Mouse (Mus musculus): Measurements from ENCODE around the gene Rgs6. TPM values are rescaled to one million over a fixed set of nuclear protein-coding genes. Genes with fewer than 3 reads are reported as not detected.

Gene Rgs6
- polyA plus RNA-seq, 1 experiment, result 0.58 TPM

DNA sequence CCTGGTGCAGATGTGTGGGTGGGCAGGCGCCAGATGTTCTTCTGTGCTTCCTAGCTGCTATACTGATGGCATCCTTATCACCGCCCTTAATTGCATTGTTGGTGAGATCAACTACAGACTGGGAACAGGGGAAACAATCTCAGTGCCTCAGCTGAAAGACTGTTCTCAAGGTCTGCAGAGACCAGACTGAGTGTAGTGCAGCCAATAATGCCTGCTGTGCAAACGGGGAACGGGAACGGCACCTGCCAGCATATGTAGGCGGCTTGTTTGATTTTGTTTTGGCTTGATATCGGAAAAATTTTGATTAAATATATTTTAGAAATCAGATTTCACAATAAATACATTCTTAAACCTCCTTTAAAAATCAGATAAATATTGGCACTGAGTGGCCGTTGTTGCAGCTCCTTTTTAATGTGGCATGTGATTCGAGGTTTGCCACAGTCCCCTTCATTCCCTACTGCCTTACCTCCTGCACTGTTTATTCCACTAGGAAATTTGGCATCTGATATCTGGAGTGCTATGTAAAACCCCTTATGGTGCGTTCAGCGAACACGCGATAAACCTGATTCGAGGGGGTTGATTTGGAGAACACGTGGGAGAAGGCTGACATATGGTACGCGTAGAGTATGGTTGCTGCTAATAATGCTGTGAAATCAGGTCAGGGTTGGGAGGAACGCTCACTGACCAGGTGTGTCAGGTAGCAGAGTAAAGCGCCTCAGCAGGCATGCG, 333.4 kb downstream of the Rgs6 start:
- Histone ChIP-seq H3K27me3 (ENCODE audit: control insufficient read depth, insufficient read depth, low read length, poor library complexity, severe bottlenecking) (no peaks in the 10 kb centered on the region), H3K9ac (ENCODE audit: low read depth, poor library complexity, severe bottlenecking) (no peak overlapping the region), H3K27ac (ENCODE audit: insufficient read depth, low read length) (no peak overlapping the region), H3K4me1 (ENCODE audit: control insufficient read depth, insufficient read depth, low read length) (no peaks in the 10 kb centered on the region), H3K36me3 (ENCODE audit: control insufficient read depth, insufficient read depth, low read length, poor library complexity, severe bottlenecking) (no peaks in the 10 kb centered on the region), H3K4me3 (ENCODE audit: low read depth, low read length) (no peak overlapping the region), H3K9me3 (replicated peaks; ENCODE audit: control insufficient read depth, insufficient read depth, low read length, poor library complexity, severe bottlenecking) (no peaks in the 10 kb centered on the region)
- TF ChIP-seq EP300 (IDR thresholded peaks at IDR 0.05; ENCODE audit: insufficient read depth, low read depth, low read length) (no peak), POLR2A (IDR thresholded peaks at IDR 0.05; ENCODE audit: insufficient read depth, low read length) (no peak), CTCF (IDR thresholded peaks at IDR 0.05; ENCODE audit: low read depth, low read length) (no peak)

DNA sequence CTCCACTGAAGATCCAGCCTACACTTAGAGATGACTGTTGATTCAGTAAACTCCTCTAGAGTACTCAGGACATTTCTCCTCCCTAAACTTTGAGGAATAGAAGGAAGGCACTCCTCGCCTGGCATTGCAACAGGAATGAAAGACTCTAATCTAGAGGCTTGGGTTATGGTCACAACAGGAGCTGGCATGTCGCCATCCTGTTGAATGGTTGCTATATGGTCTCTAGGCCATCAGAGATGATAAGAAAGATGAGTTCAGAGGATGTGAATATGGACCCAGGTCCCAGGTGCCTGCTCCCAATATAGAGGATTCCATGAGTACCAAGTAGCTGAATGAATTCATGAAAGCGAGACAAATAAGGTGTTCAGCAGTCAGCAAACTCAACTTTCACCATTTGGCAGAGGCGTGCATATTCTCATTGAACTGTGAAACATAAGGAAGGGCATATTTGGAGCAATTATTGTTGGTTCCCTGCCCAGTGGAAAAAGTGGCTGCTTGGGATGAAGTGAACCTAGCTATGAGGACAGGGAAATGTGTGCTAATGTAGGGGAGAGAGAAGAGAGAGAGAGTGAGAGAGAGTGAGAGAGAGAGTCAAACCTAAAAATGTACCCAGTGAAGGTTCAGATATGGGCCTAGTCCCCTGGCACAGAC, 334.9 kb downstream of the Rgs6 start:
- H3K27ac ChIP-seq (ENCODE audit: insufficient read depth, low read length), result no peak overlapping the region
- H3K9ac ChIP-seq (ENCODE audit: low read depth, poor library complexity, severe bottlenecking), result no peak overlapping the region
- H3K27me3 ChIP-seq (ENCODE audit: control insufficient read depth, insufficient read depth, low read length, poor library complexity, severe bottlenecking), result no peaks in the 10 kb centered on the region
- no peak overlapping the region for H3K4me3 ChIP-seq (ENCODE audit: low read depth, low read length)
- H3K4me1 ChIP-seq (ENCODE audit: control insufficient read depth, insufficient read depth, low read length), result no peaks in the 10 kb centered on the region
- no peaks in the 10 kb centered on the region for H3K9me3 ChIP-seq (replicated peaks; ENCODE audit: control insufficient read depth, insufficient read depth, low read length, poor library complexity, severe bottlenecking)
- TF ChIP-seq POLR2A (IDR thresholded peaks at IDR 0.05; ENCODE audit: insufficient read depth, low read length) (no peak), CTCF (IDR thresholded peaks at IDR 0.05; ENCODE audit: low read depth, low read length) (no peak), EP300 (IDR thresholded peaks at IDR 0.05; ENCODE audit: insufficient read depth, low read depth, low read length) (no peak)
- no peaks in the 10 kb centered on the region for H3K36me3 ChIP-seq (ENCODE audit: control insufficient read depth, insufficient read depth, low read length, poor library complexity, severe bottlenecking)

DNA sequence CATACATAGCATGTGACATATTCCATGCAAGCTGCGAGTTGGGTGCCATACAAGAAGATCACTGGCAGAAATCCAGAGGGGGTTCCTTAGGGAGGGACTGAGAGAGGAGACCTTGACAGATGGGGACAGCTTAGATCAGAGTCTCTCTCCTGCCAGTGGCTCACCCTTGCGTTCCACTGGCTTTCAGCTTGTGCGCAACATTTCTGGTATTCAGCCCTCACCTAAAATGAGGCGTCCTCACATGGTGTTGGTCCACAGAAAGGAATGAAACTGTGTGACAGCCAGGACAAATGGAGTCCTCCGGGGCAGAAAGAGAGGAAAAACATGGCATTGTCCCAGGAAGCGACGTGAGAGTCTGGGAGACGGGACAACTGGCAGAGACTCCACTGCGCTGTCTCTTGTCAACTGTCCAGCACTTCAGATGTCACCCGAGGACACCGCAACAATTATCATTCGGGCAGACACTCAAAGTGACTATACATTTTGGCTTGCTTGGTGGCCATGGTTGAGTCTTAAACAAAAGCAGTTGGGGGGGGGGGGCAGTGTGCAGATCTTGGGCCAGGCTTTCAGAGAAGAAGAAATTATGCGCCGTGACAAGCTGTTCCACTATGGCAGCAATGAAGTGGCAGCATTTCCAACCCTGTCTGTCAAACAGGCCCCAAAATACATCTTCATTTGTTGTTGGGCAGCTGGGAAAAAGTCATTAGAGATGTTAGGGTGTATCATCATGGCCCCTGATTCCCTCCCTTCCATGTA, 344.8 kb downstream of the Rgs6 start:
- H3K4me3 ChIP-seq (ENCODE audit: low read depth, low read length), result no peak overlapping the region
- H3K27me3 ChIP-seq (ENCODE audit: control insufficient read depth, insufficient read depth, low read length, poor library complexity, severe bottlenecking), result no peaks in the 10 kb centered on the region
- H3K9me3 ChIP-seq (replicated peaks; ENCODE audit: control insufficient read depth, insufficient read depth, low read length, poor library complexity, severe bottlenecking), result no peaks in the 10 kb centered on the region
- H3K9ac ChIP-seq (ENCODE audit: low read depth, poor library complexity, severe bottlenecking), result no peak overlapping the region
- no peak overlapping the region for H3K27ac ChIP-seq (ENCODE audit: insufficient read depth, low read length)
- TF ChIP-seq POLR2A (IDR thresholded peaks at IDR 0.05; ENCODE audit: insufficient read depth, low read length) (no peak), CTCF (IDR thresholded peaks at IDR 0.05; ENCODE audit: low read depth, low read length) (no peak), EP300 (IDR thresholded peaks at IDR 0.05; ENCODE audit: insufficient read depth, low read depth, low read length) (no peak)
- no peaks in the 10 kb centered on the region for H3K36me3 ChIP-seq (ENCODE audit: control insufficient read depth, insufficient read depth, low read length, poor library complexity, severe bottlenecking)
- no peaks in the 10 kb centered on the region for H3K4me1 ChIP-seq (ENCODE audit: control insufficient read depth, insufficient read depth, low read length)

DNA sequence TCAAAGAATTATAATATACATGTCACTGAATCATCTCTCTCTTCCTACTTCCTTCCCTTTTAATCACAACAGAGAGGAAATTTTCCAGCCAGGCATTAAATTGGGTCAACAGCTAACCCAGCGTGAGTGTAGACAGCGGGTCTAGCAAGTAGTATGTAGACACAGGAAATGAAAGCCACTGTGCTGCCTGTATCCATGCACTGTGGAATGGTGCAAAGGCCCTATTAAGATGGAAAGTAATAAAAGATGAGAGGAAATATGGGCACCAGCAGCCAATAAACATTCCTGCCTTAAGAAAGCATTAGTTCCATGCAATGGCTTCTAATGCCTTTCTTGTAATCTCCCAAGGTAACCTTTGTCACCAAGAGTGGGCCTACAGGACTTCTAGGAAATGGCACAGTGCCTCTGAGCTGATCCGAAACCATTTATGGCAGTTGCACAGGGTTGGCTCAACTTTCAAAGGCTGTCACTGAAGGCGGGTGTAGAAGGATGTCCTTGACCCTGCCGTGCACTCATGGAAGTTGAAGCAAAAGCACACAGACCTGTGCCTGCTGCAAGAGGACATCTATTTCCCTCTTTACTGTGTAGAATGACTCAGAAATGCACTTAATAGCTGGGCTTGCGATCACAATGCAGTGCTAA, 347.1 kb downstream of the Rgs6 start:
- no peaks in the 10 kb centered on the region for H3K36me3 ChIP-seq (ENCODE audit: control insufficient read depth, insufficient read depth, low read length, poor library complexity, severe bottlenecking)
- H3K4me3 ChIP-seq (ENCODE audit: low read depth, low read length), result no peak overlapping the region
- no peak overlapping the region for H3K27ac ChIP-seq (ENCODE audit: insufficient read depth, low read length)
- H3K4me1 ChIP-seq (ENCODE audit: control insufficient read depth, insufficient read depth, low read length), result no peaks in the 10 kb centered on the region
- H3K9ac ChIP-seq (ENCODE audit: low read depth, poor library complexity, severe bottlenecking), result no peak overlapping the region
- TF ChIP-seq POLR2A (IDR thresholded peaks at IDR 0.05; ENCODE audit: insufficient read depth, low read length), result no peak
- TF ChIP-seq CTCF (IDR thresholded peaks at IDR 0.05; ENCODE audit: low read depth, low read length), result no peak
- TF ChIP-seq EP300 (IDR thresholded peaks at IDR 0.05; ENCODE audit: insufficient read depth, low read depth, low read length), result no peak
- no peaks in the 10 kb centered on the region for H3K27me3 ChIP-seq (ENCODE audit: control insufficient read depth, insufficient read depth, low read length, poor library complexity, severe bottlenecking)
- no peaks in the 10 kb centered on the region for H3K9me3 ChIP-seq (replicated peaks; ENCODE audit: control insufficient read depth, insufficient read depth, low read length, poor library complexity, severe bottlenecking)

DNA sequence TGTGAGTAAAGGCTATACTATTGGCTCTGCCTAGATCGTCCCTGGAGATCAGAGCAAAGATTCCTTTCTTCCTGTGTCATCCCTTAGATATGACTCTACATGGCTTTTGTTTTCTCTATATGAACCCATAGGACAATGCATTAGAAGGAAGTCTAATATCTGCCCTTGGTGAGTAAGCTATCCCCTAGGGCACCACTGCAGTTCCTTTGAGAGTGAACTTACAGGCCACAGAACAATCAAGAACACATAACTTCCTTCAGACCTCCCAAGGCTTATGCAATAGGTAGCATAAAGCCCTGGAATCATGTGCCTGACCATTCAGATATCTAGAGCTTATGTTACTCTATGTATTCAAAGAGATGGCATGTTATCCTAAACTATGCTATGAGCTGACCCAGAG, 347.7 kb downstream of the Rgs6 start:
- no peak overlapping the region for H3K4me3 ChIP-seq (ENCODE audit: low read depth, low read length)
- H3K36me3 ChIP-seq (ENCODE audit: control insufficient read depth, insufficient read depth, low read length, poor library complexity, severe bottlenecking), result no peaks in the 10 kb centered on the region
- no peaks in the 10 kb centered on the region for H3K27me3 ChIP-seq (ENCODE audit: control insufficient read depth, insufficient read depth, low read length, poor library complexity, severe bottlenecking)
- H3K9ac ChIP-seq (ENCODE audit: low read depth, poor library complexity, severe bottlenecking), result no peak overlapping the region
- no peaks in the 10 kb centered on the region for H3K4me1 ChIP-seq (ENCODE audit: control insufficient read depth, insufficient read depth, low read length)
- no peak overlapping the region for H3K27ac ChIP-seq (ENCODE audit: insufficient read depth, low read length)
- no peaks in the 10 kb centered on the region for H3K9me3 ChIP-seq (replicated peaks; ENCODE audit: control insufficient read depth, insufficient read depth, low read length, poor library complexity, severe bottlenecking)
- no peak for TF ChIP-seq EP300 (IDR thresholded peaks at IDR 0.05; ENCODE audit: insufficient read depth, low read depth, low read length)
- TF ChIP-seq POLR2A (IDR thresholded peaks at IDR 0.05; ENCODE audit: insufficient read depth, low read length), result no peak
- TF ChIP-seq CTCF (IDR thresholded peaks at IDR 0.05; ENCODE audit: low read depth, low read length), result no peak

Data from ES-Bruce4 (cell line).